Mouse (Mus musculus): Measurements from ENCODE around the gene Lrrfip1. TPM values are rescaled to one million over a fixed set of nuclear protein-coding genes. Genes with fewer than 3 reads are reported as not detected.

Gene Lrrfip1
- total and polyA plus RNA-seq, 2 experiments from 2014 or later: 120 to 168 TPM

- no peaks in the 10 kb centered on the region for H3K9me3 ChIP-seq (replicated peaks; ENCODE audit: control insufficient read depth, low read length)
- TF ChIP-seq CTCF (IDR thresholded peaks at IDR 0.05; ENCODE audit: low read depth): no peak
- no peaks in the 10 kb centered on the region for H3K27me3 ChIP-seq (ENCODE audit: control insufficient read depth, insufficient read depth, low read length)
- no peaks in the 10 kb centered on the region for H3K36me3 ChIP-seq (replicated peaks; ENCODE audit: control insufficient read depth, insufficient read depth, low read length)
- H3K4me3 ChIP-seq (ENCODE audit: low read depth, low read length): no peak within 1 kb of the TSS
- DNase-seq (ENCODE audit: low spot score) (no peak), ATAC-seq (ENCODE audit: insufficient read depth, low read depth) (no peak)
- 0 out of 2 replicates have a peak within 1 kb of the TSS, but pooled peaks have one; percentile 21 for H3K9ac ChIP-seq (replicated peaks; ENCODE audit: low read depth, low read length)
- 0 out of 2 replicates have a peak within 1 kb of the TSS, but pooled peaks have one; percentile 2 for H3K27ac ChIP-seq (ENCODE audit: low read depth)
- H3K4me1 ChIP-seq (ENCODE audit: control insufficient read depth, insufficient read depth): peaks cover 27% of the 10 kb centered on the region
- WGBS: 39% methylated on average over 9 of the region's 9 CpGs
- peak within 1 kb of the TSS; percentile 28 for H3K4me2 ChIP-seq (ENCODE audit: low read depth, low read length)
Observed at GRCm38 (mm10) chr1:90969347-90969784, 29.2 kb upstream of the Lrrfip1 start, which contains the start of gene Rab17. Gene Rab17 (minus strand): TSS chr1:90969661.

DNA sequence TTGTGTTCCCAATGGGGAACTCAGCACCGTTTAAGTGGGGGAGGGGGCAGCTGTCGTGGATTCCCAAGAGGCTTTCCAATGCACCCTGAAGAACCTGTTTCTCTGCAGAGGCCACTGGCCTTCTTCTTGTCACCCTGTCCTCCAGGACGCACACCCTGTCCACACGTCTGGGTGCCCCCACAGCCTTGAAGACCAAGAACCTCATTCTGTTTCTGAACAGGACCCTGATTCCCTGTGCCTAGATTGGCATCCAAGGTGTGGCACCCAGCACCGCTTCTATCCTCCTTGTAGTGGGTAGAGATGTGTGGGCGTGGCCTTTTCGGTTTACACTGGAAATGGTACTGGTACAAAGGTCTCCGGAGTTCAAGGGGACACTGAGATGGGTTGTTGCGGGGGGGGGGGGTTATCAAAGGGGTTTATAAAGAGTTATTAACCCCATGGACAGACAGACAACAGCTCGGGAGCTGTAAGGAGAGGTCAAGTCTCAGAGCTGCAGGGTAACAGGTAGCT lies 28.6 kb upstream of the Lrrfip1 start:
- no peaks in the 10 kb centered on the region for H3K27me3 ChIP-seq (ENCODE audit: control insufficient read depth, insufficient read depth, low read length)
- no peak overlapping the region for H3K4me2 ChIP-seq (ENCODE audit: low read depth, low read length)
- no peak overlapping the region for H3K9ac ChIP-seq (replicated peaks; ENCODE audit: low read depth, low read length)
- WGBS: 84% methylated on average over 10 of the region's 10 CpGs
- no peaks in the 10 kb centered on the region for H3K9me3 ChIP-seq (replicated peaks; ENCODE audit: control insufficient read depth, low read length)
- H3K4me3 ChIP-seq (ENCODE audit: low read depth, low read length): no peak overlapping the region
- TF ChIP-seq EP300 (IDR thresholded peaks at IDR 0.05; ENCODE audit: low read depth) (no peak), CTCF (IDR thresholded peaks at IDR 0.05; ENCODE audit: low read depth) (no peak)
- H3K36me3 ChIP-seq (replicated peaks; ENCODE audit: control insufficient read depth, insufficient read depth, low read length): no peaks in the 10 kb centered on the region
- peaks cover 32% of the 10 kb centered on the region for H3K4me1 ChIP-seq (ENCODE audit: control insufficient read depth, insufficient read depth)
- no peak overlapping the region for H3K27ac ChIP-seq (ENCODE audit: low read depth)
- ATAC-seq (ENCODE audit: insufficient read depth, low read depth) (no peak), DNase-seq (ENCODE audit: low spot score) (no peak)

DNA sequence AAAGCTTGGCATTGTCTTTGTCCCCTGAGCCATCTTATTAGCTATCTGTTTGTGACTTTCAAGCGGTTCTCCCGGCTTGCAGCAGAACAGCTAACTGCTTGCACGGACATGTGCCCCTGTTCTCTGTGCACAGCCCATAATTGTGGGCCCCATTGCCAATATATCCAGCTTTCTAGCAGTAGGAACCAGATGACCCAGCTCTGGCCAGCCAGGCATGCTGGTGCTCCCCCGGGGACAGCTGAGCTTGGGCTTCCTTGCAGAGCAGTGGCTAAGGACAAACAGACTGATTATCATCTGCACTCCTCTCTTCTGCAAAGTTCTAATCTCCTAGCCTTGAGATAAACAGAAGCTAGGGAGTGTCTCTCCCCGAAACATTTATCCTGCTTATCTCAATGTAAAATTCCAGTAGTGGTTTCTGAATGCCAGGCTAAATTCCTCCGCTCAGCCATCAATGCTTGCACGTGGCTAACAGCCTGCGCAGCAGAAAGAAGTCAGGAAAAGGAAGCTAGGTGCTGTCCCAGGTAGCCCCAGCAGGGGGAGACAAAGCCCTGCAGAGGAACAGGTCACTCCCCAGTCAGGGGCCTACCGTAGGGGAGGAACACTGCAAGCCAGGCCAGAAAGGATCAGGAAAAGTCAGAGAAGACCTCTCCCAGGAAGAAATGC lies 25.5 kb upstream of the Lrrfip1 start:
- peaks cover 35% of the 10 kb centered on the region for H3K4me1 ChIP-seq (ENCODE audit: control insufficient read depth, insufficient read depth)
- H3K4me2 ChIP-seq (ENCODE audit: low read depth, low read length): no peak overlapping the region
- H3K27ac ChIP-seq (ENCODE audit: low read depth): peak overlapping the region; percentile 36; the same call in 1 of the 2 replicates
- no peaks in the 10 kb centered on the region for H3K9me3 ChIP-seq (replicated peaks; ENCODE audit: control insufficient read depth, low read length)
- ATAC-seq (ENCODE audit: insufficient read depth, low read depth): peak; percentile 79
- no peak overlapping the region for H3K4me3 ChIP-seq (ENCODE audit: low read depth, low read length)
- TF ChIP-seq CTCF (IDR thresholded peaks at IDR 0.05; ENCODE audit: low read depth) (peak; percentile 100), EP300 (IDR thresholded peaks at IDR 0.05; ENCODE audit: low read depth) (peak; percentile 86)
- H3K36me3 ChIP-seq (replicated peaks; ENCODE audit: control insufficient read depth, insufficient read depth, low read length): no peaks in the 10 kb centered on the region
- peak; percentile 90 for DNase-seq (ENCODE audit: low spot score)
- H3K9ac ChIP-seq (replicated peaks; ENCODE audit: low read depth, low read length): 0 out of 2 replicates have a peak overlapping the region, but pooled peaks have one; percentile 30
- no peaks in the 10 kb centered on the region for H3K27me3 ChIP-seq (ENCODE audit: control insufficient read depth, insufficient read depth, low read length)
- 13% methylated on average over 9 of the region's 9 CpGs for WGBS

- Histone ChIP-seq H3K4me2 (ENCODE audit: low read depth, low read length) (no peak overlapping the region), H3K27me3 (ENCODE audit: control insufficient read depth, insufficient read depth, low read length) (no peaks in the 10 kb centered on the region), H3K4me1 (ENCODE audit: control insufficient read depth, insufficient read depth) (peaks cover 30% of the 10 kb centered on the region), H3K9me3 (replicated peaks; ENCODE audit: control insufficient read depth, low read length) (no peaks in the 10 kb centered on the region), H3K9ac (replicated peaks; ENCODE audit: low read depth, low read length) (0 out of 2 replicates have a peak overlapping the region, but pooled peaks have one; percentile 30), H3K4me3 (ENCODE audit: low read depth, low read length) (no peak overlapping the region), H3K27ac (ENCODE audit: low read depth) (peak overlapping the region; percentile 36; the same call in 1 of the 2 replicates), H3K36me3 (replicated peaks; ENCODE audit: control insufficient read depth, insufficient read depth, low read length) (no peaks in the 10 kb centered on the region)
- WGBS: 77% methylated on average over 2 of the region's 2 CpGs
- DNase-seq (ENCODE audit: low spot score): no peak
- ATAC-seq (ENCODE audit: insufficient read depth, low read depth): peak; percentile 32; the same call in 1 of the 2 replicates
- TF ChIP-seq CTCF (IDR thresholded peaks at IDR 0.05; ENCODE audit: low read depth) (no peak), EP300 (IDR thresholded peaks at IDR 0.05; ENCODE audit: low read depth) (no peak)
Observed at GRCm38 (mm10) chr1:90973574-90973911, 25.0 kb upstream of the Lrrfip1 start.

DNA sequence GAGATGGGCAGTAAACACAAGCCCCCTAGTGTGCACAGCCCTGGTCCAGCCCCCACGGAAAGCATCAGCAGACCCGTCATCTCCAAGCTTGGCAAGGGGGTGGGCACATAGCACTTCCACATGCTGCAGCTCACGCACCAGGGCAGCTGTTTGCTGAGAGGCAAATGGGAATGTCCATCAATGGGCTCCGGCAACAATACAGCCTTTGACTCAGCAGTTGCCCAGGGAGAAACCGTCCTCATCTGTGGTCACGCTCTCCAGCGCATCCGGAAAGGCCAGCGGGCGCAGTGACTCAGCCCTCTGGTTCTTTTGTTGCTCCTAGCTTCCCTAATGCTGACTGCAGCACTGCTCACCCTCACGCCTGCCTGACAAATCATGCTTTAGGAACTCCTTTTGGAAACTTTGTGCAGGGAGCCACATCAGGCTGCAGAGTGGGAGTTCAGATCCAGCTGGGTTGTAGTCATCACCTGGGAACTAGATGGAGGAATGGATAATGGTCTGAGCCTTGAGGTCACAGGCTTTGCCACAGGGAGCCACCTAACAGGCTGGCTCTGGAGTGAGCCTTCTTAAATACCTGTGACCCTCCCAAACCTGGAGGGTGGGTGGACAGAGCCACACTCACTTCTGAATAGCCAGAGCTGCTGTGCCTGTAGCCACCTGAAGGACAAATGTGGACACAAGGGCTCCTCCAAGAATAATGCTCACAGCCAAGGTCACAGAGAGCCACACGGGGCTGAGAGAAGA lies 23.5 kb upstream of the Lrrfip1 start:
- no peaks in the 10 kb centered on the region for H3K36me3 ChIP-seq (replicated peaks; ENCODE audit: control insufficient read depth, insufficient read depth, low read length)
- no peak overlapping the region for H3K4me3 ChIP-seq (ENCODE audit: low read depth, low read length)
- H3K9ac ChIP-seq (replicated peaks; ENCODE audit: low read depth, low read length): no peak overlapping the region
- no peak overlapping the region for H3K4me2 ChIP-seq (ENCODE audit: low read depth, low read length)
- H3K4me1 ChIP-seq (ENCODE audit: control insufficient read depth, insufficient read depth): peaks cover 25% of the 10 kb centered on the region
- H3K27ac ChIP-seq (ENCODE audit: low read depth): no peak overlapping the region
- DNase-seq (ENCODE audit: low spot score) (peak; percentile 22), ATAC-seq (ENCODE audit: insufficient read depth, low read depth) (peak; percentile 37)
- no peaks in the 10 kb centered on the region for H3K9me3 ChIP-seq (replicated peaks; ENCODE audit: control insufficient read depth, low read length)
- TF ChIP-seq EP300 (IDR thresholded peaks at IDR 0.05; ENCODE audit: low read depth) (no peak), CTCF (IDR thresholded peaks at IDR 0.05; ENCODE audit: low read depth) (no peak; the same call in 1 of the 2 replicates)
- no peaks in the 10 kb centered on the region for H3K27me3 ChIP-seq (ENCODE audit: control insufficient read depth, insufficient read depth, low read length)
- WGBS: 27% methylated on average over 12 of the region's 12 CpGs
